ENCODE assay signal across 13 mouse cellular contexts in the genomic region with DNA sequence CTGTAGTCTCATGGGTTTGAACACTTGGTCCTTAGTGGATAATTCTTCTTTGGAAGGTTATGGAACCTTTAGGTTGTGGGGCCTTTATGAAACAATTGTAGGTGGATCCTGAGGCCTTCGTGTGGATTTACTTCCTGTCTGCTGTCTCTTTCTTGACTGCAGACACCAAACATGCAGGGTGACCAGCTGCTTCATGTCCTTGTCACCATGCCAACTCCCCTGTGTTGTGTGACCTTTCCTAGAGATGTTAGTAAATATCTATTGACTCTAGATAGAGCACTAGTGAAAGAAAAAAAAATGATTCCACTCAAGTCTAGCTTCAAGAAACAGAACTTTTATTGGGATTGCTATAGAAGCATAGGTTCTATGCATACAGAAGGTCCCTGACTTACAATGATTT.
"Had no signal": no experiment of that assay in that cellular context is flagged by ENCODE, and none has a peak within 500 bp of the region (broad histone marks: within the 10 kb centered on the region; RNA-seq: fewer than 3 reads in every experiment).

No protein-coding gene starts in this region.

- DNase-seq: forebrain, postnatal 0 days; gastrocnemius, postnatal 14 days; gastrocnemius, postnatal 36 days; heart, adult 18-20 months; heart, postnatal 10 days; heart, postnatal 36 days; kidney, adult 11 months; kidney, adult 2 months; kidney, adult 9 months; kidney, postnatal 14 days; kidney, postnatal 36 days; layer of hippocampus, adult 9-11 months; layer of hippocampus, postnatal 36 days had no signal
